Mouse (Mus musculus) urinary bladder, postnatal 4 days (tissue): ENCODE results near the gene Lrrc61.

Source experiments
- DNase-seq, 2 experiments: peaks; one replicate each; pipeline ENCODE4 v3.0.0; 2021 to 2022; ENCODE audit warnings: low spot score in 2 of 2

Lrrc61 gene

GRCm38 (mm10) chr6:48546858-48547257, 7.7 kb upstream of the Lrrc61 start:
- no peak for DNase-seq

- DNase-seq, result no peak
These were observed 6.3 kb upstream of the Lrrc61 start for GRCm38 (mm10) chr6:48548314-48548713.

- no peak for DNase-seq
These were observed 1.7 kb upstream of the Lrrc61 start for GRCm38 (mm10) chr6:48552918-48553317.

- no peak for DNase-seq
These were observed 777 bp upstream of the Lrrc61 start for GRCm38 (mm10) chr6:48553819-48554218.

- DNase-seq, result no peak
These were observed 701 bp downstream of the Lrrc61 start for GRCm38 (mm10) chr6:48555104-48555890.

GRCm38 (mm10) chr6:48555956-48556355, 1.4 kb downstream of the Lrrc61 start:
- no peak for DNase-seq

- DNase-seq, result no peak
These were observed 11.2 kb downstream of the Lrrc61 start for GRCm38 (mm10) chr6:48565693-48566310.

GRCm38 (mm10) chr6:48566312-48566711, 11.7 kb downstream of the Lrrc61 start:
- DNase-seq, result peak; percentile 56 to 74

- peak; percentile 60 to 61 for DNase-seq
These were observed 13.7 kb downstream of the Lrrc61 start for GRCm38 (mm10) chr6:48568036-48568984.

GRCm38 (mm10) chr6:48569065-48569807, 14.6 kb downstream of the Lrrc61 start:
- no peak for DNase-seq

- DNase-seq, result no peak
These were observed 17.4 kb downstream of the Lrrc61 start for GRCm38 (mm10) chr6:48572014-48572413.

GRCm38 (mm10) chr6:48572572-48573061, 18.0 kb downstream of the Lrrc61 start, which contains the start of gene Rarres2:
Gene Rarres2, minus strand, starts transcription at chr6:48572789.
- peak; percentile 54 to 60 for DNase-seq

GRCm38 (mm10) chr6:48573280-48573679, 18.7 kb downstream of the Lrrc61 start:
- DNase-seq, result peak in 1 of 2 experiments; percentile 61

- DNase-seq, result no peak
These were observed 19.4 kb downstream of the Lrrc61 start for GRCm38 (mm10) chr6:48573981-48574380.

- no peak for DNase-seq
These were observed 24.1 kb downstream of the Lrrc61 start for GRCm38 (mm10) chr6:48578736-48579135.

GRCm38 (mm10) chr6:48579215-48579648, 24.6 kb downstream of the Lrrc61 start:
- DNase-seq, result no peak

GRCm38 (mm10) chr6:48581257-48581656, 26.7 kb downstream of the Lrrc61 start:
- DNase-seq, result no peak

GRCm38 (mm10) chr6:48582037-48582436, 27.4 kb downstream of the Lrrc61 start:
- no peak for DNase-seq

GRCm38 (mm10) chr6:48589194-48589750, 34.7 kb downstream of the Lrrc61 start, which contains the start of gene Gm45021:
Gene Gm45021, plus strand, starts transcription at chr6:48589610.
- DNase-seq, result no peak

GRCm38 (mm10) chr6:48591221-48591845, 36.7 kb downstream of the Lrrc61 start:
- no peak for DNase-seq
